Mouse (Mus musculus): ENCODE results near the gene Amer2.
"Not testable (repeated sequence)": the region's sequence is repeated elsewhere in the genome, so short reads cannot be mapped to it uniquely, and the experiment has no call there.

Gene Amer2

GRCm38 (mm10) chr14:60372821-60373309 lies at the start of gene Amer2:
Amer2 (plus strand) TSS chr14:60373259.
- DNase-seq (ENCODE audit: low spot score): no peak

GRCm38 (mm10) chr14:60340001-60340400 lies 33.1 kb upstream of the Amer2 start:
- not testable (repeated sequence) for DNase-seq (ENCODE audit: low spot score)

GRCm38 (mm10) chr14:60340570-60340969 lies 32.5 kb upstream of the Amer2 start:
- no peak for DNase-seq (ENCODE audit: low spot score)

GRCm38 (mm10) chr14:60345326-60345876 lies 27.7 kb upstream of the Amer2 start:
- no peak for DNase-seq (ENCODE audit: low spot score)

DNA sequence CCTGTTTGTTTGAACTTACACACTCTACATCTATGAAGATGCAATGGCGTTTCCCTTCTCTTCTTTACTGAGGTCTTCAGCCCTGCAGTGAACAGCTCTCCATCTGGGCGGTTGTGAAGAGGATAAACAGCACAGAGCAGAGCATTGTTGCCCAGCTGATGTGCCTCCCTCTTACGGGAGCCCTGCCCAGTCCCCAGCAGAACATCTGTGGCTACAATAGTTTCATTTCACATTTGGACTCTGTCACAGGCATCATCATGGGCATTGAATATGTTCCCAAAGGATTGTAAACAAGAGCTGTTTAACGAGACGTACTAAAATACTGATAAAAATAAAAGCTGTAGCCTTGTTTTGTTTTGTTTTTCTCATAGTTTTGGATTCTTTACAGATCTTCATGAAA lies 14.7 kb upstream of the Amer2 start:
- DNase-seq (ENCODE audit: low spot score): no peak

DNA sequence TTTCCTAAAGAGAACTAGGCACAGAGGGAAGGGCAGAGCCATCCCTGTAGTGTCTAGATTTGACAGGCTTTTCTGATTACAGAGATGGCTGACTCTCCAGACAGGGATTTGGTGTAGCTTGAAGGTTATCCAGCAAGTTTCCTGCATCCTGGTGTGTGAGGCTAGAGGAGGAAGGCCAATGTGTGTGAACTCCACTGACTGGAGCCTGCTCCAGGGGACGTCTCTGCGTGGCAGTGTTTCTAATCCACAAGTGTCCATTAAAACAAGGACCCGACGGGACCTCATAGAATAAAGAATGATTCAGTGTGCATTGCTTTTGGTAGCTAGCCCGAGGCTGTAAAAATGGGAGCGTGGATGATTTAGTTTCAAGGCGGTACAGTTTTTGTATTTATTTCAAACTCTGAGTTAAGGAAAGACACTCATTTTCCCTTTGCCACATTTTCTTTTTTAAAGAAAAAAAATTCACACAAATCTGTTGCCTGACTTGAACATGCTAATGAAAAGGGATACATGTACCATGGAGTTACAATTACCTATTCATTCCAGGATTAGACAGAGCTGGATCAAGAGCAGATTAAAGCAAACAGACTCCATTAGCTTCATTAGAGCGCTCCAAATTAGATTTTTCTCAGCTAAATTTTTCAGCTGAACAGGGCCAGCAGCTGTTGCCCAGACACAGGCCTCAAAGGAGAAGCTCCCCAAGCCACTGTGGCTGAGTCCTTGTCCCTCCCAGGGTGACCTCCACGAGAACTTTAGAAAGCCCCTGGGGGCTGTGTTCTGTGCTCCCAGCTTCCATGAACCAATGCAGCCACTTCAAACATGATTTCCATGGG lies 11.5 kb upstream of the Amer2 start:
- DNase-seq (ENCODE audit: low spot score): no peak

- no peak for DNase-seq (ENCODE audit: low spot score)
These were observed 6.3 kb upstream of the Amer2 start for GRCm38 (mm10) chr14:60366729-60367128.

GRCm38 (mm10) chr14:60368769-60369666 lies 4.0 kb upstream of the Amer2 start:
- no peak for DNase-seq (ENCODE audit: low spot score)

DNA sequence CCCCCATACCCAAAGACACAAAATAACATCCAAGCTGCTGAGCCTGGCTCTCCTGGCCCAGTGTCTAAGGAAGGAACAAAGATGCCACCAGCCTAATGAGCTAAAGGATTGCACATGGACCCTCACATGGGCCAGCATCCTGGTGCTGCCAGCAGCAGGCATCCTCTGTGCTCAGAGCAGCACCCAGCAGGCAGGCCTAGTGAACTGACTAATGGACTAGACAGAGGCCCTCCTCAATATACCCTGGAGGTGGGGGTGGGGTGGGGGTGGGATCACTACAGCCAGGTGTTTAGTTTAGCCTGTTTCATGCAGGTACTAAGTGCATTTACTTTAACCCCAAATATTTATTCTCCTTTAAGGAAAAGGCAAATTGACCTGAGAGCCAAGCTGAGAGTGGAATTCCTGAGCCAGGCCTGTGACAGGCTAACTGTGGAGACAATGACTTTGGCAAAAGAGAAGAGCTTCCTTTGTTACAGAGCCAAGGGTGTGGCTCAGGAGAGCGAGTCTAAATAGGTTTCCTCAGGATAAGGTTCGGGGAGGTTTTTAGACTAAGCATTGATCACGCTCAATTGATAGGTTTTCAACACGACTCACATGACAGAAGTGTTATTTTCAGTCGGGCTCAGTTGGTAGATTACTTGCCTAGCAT lies 3.3 kb upstream of the Amer2 start:
- no peak for DNase-seq (ENCODE audit: low spot score)

DNA sequence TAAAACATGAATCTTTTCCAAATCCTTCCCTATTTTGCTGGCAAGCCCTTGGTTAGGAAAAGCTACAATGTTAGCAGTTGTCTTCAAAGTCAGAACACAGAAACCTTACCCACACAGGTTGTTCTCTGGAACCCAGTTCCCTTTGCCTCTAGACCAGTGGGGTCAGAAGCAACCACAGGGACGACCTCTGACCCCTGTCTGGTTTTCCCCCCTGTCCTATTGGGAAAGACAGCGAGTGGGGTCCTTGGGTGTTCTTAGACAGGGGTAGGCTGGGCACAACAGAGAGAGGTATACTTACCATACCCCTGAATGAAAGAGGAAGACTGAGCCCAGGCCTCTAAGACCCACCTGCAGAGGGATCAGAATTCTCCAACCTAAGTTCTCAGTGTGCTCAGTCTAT lies 4.0 kb downstream of the Amer2 start:
- DNase-seq (ENCODE audit: low spot score): no peak

GRCm38 (mm10) chr14:60377546-60377945 lies 4.5 kb downstream of the Amer2 start:
- DNase-seq (ENCODE audit: low spot score): no peak

GRCm38 (mm10) chr14:60378057-60378565 lies 5.1 kb downstream of the Amer2 start:
- DNase-seq (ENCODE audit: low spot score): peak; percentile 45

- DNase-seq (ENCODE audit: low spot score): peak; percentile 45
These were observed 5.7 kb downstream of the Amer2 start for GRCm38 (mm10) chr14:60378566-60379322.

DNA sequence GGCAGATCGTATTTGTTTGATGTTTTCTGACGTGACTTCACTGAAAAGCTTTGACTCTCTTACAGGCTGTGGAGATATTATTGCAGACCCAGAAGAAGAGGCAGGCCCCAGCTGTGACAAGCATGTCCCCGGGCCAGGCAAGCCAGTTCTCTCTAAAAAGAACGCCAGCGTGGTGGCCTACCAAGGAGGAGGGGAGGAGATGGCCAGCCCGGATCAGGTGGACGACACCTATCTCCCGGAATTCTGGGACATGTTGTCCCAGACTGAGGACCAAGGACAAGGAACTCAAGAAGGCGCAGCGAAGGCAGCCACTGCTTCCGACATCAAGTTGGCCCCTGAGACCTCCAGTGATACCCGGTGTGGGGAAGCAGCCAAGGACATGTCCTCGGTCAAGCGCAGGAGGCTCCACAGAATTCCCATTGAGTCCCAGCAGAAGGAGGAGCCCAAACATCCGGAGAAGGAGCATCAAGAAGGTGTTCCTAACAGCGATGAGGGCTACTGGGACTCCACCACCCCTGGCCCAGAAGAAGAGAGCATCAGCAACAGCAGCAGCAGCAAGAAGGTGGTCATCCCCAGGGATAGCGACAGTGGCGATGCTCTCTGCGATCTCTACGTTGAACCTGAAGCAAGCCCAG lies 6.4 kb downstream of the Amer2 start:
- DNase-seq (ENCODE audit: low spot score): no peak

DNA sequence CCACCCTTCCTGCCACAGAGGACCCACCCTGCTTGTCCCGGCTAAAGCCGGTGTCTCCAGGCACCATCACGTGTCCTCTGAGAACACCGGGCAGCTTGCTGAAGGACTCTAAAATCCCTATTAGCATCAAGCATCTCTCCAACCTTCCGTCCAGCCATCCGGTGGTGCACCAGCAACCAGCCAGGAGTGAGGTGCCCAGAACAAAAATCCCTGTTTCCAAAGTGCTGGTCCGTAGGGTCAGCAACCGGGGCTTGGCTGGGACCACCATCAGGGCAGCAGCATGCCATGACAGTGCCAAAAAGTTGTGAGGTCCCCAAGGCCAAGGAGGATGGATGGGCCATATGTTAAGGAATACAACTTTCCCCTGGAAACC lies 6.9 kb downstream of the Amer2 start:
- no peak for DNase-seq (ENCODE audit: low spot score)

DNA sequence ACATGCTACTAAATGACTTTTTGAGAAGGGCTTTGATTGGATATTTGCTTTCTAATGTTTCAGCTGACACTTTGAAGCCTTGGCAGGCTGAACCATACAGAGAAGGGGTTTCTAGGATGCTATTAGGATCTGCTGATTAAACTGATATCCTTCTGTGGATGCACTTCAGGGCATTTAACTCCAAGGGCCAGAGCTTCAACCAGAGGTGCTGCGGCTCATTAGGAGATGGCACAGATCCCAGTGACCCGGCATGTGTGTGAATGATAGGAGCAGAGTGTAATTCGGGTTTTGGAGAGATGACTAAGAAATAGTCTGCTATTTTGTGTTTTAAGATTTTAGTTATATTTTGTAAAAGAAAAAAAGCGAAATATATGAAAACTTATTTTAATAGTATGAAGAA lies 8.6 kb downstream of the Amer2 start:
- no peak for DNase-seq (ENCODE audit: low spot score)

DNA sequence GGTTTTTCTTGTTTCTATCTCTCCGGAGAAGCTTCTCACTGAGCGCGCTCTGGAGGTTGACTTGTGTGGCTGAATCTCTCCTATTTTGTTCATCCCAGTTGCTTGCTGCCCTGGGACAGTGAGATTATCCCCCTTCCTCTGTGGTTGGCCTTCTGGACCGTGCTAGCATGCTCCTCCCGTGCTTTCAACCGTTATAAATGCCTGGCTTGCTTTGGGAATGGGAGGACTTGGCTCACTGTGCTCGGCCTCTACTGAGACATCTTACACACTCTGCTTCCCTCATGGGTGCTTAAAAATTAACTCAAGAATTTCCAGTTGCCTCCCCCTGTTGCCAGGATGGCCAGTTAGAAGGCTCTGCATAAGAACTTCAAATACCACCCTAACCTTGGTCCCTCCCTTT lies 10.8 kb downstream of the Amer2 start:
- DNase-seq (ENCODE audit: low spot score): no peak

DNA sequence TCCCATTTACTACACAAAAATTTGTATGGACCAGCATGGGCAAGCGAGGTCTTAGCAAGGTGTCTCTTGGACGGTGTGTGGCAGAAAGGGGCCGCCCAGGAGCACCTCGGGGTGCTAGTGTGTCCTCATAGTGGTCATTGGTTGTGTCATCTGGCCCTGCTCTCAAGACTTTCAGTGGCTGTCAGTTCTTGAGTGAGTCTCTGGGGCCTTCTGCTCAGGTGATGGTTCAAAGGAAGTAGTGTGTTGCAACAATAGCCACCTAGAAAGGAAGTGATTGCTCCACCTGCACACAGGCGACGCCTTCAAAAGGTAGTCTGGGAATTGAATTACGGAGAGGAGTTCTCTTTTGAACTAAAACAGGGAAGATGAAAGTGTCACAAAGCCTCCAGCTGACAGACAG lies 11.2 kb downstream of the Amer2 start:
- DNase-seq (ENCODE audit: low spot score): no peak

DNA sequence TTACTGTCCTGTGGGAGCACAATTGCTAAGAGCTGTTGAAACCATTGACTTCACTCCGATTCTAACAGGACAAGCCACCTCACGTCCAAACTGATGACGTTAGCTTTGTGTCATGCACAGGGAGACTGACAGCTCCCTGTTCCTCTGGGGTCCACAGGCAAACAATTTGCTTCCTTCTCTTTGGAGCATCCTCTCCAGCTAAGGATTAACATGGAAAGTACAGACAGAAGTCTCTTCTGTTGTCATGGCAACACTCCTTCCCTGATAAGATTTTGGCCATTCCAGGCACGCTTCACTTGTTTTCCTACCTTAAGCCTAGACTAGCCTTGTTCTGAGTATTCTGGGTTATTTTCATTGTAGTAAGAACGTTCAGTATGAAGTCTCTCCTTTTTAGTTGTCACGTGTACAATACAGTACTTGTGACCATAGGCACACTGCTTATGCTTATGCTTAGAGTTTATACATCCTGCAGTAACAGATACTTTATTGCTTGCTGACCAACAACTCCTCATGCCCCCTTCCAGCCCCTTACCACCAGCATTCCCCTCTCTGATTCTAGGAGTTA lies 12.1 kb downstream of the Amer2 start:
- no peak for DNase-seq (ENCODE audit: low spot score)
